In the genomic region with DNA sequence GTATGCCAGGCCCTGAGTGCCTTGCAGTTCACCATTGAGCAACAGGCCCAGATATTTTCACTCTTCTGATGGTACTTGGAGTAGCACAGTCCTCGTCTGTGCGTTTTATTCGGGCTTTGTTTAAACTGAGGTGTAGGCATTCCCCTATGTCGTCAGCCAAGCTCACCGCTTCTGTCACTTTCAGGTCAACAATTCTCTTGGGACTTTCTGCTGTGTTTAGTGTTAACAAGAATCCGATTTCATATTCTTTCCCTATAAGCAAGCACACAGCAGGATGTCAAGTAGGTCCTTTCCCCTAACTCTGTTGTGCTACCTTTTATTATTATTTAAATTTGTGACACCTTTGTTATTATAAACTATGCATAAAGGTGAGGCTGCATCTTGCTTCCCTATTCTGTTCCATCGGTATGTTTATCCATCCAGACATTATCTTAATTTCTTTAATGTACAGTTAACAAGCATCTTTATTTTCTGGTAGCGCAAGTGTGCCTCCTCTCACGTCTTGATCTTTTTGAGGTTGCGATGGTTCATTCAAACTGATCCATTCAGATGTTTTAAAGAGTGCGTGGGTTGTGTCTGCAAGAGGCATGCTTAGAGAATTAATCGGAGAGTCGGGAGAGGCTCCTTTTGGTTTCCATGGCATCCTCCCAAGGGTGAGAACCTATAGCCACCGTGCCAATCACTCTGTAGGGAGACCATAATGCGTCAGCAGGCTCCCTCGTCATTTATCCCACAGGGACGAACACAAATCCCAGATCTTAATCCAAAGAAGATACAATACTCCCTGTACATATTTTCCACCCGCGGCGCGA, we compare ENCODE assay signal across 8 mouse cellular contexts. TPM values are rescaled to one million over a fixed set of nuclear protein-coding genes. Genes with fewer than 3 reads are reported as not detected.
A peak's percentile ranks its signal among the peaks of the same experiment; 100 is the strongest.
DNase-seq lines count a peak whose midpoint lies in the region; ATAC-seq and TF ChIP-seq lines count a peak whose summit lies in the region.

No protein-coding gene starts in this region.

- intact Hi-C loops in heart, postnatal 10 days (cut with DNase I): no loop called here

- ATAC-seq in heart, embryonic 15.5 days (replicated peaks; ENCODE audit: insufficient number of reproducible peaks, insufficient read depth, low FRiP score, low read depth): no peak
- ATAC-seq in erythroid progenitor cell, adult 5-6 weeks (replicated peaks; ENCODE audit: low FRiP score, poor library complexity, severe bottlenecking): peak; percentile 20
- no peak for ATAC-seq in liver, embryonic 13.5 days (ENCODE audit: low read depth)
- ATAC-seq in stomach, postnatal 0 days (ENCODE audit: low FRiP score, low TSS enrichment): no peak

- no peaks in the 10 kb centered on the region for H3K9me3 ChIP-seq in heart, embryonic 15.5 days (replicated peaks)
- H3K9me3 ChIP-seq in ES-Bruce4 (replicated peaks; ENCODE audit: control insufficient read depth, insufficient read depth, low read length, poor library complexity, severe bottlenecking): no peaks in the 10 kb centered on the region
- no peaks in the 10 kb centered on the region for H3K9me3 ChIP-seq in liver, embryonic 13.5 days (replicated peaks)
- no peaks in the 10 kb centered on the region for H3K9me3 ChIP-seq in stomach, postnatal 0 days (ENCODE audit: control insufficient read depth, low read length)

- DNase-seq in heart, postnatal 10 days: no peak
- DNase-seq in liver, embryonic 13.5 days: no peak
- DNase-seq in stomach, postnatal 0 days (ENCODE audit: low spot score): no peak
- DNase-seq in gastrocnemius, adult 8-10 months (ENCODE audit: low spot score in 2 of 2): no peak
- DNase-seq in adrenal gland, adult 8-10 months: no peak

- peaks cover 13% of the 10 kb centered on the region for H3K4me1 ChIP-seq in heart, embryonic 15.5 days (replicated peaks)
- no peaks in the 10 kb centered on the region for H3K4me1 ChIP-seq in ES-Bruce4 (ENCODE audit: control insufficient read depth, insufficient read depth, low read length)
- H3K4me1 ChIP-seq in liver, embryonic 13.5 days (replicated peaks): peaks cover 45% of the 10 kb centered on the region
- H3K4me1 ChIP-seq in stomach, postnatal 0 days (replicated peaks; ENCODE audit: control insufficient read depth, insufficient read depth): 0 out of 2 replicates have a peak, but pooled peaks cover 2% of the 10 kb centered on the region

- no peaks in the 10 kb centered on the region for H3K36me3 ChIP-seq in heart, embryonic 15.5 days
- peaks cover 11% of the 10 kb centered on the region for H3K36me3 ChIP-seq in ES-Bruce4 (ENCODE audit: control insufficient read depth, insufficient read depth, low read length, poor library complexity, severe bottlenecking)
- 0 out of 2 replicates have a peak, but pooled peaks cover 6% of the 10 kb centered on the region for H3K36me3 ChIP-seq in liver, embryonic 13.5 days
- H3K36me3 ChIP-seq in stomach, postnatal 0 days (ENCODE audit: control insufficient read depth, insufficient read depth, low read length): no peaks in the 10 kb centered on the region

- H3K27me3 ChIP-seq in heart, embryonic 15.5 days: no peaks in the 10 kb centered on the region
- H3K27me3 ChIP-seq in ES-Bruce4 (ENCODE audit: control insufficient read depth, insufficient read depth, low read length, poor library complexity, severe bottlenecking): no peaks in the 10 kb centered on the region
- peaks cover 3% of the 10 kb centered on the region for H3K27me3 ChIP-seq in liver, embryonic 13.5 days
- H3K27me3 ChIP-seq in stomach, postnatal 0 days (ENCODE audit: control insufficient read depth, insufficient read depth, low read length): no peaks in the 10 kb centered on the region

- no peak for TF ChIP-seq CTCF in ES-Bruce4 (IDR thresholded peaks at IDR 0.05; ENCODE audit: low read depth, low read length)
- TF ChIP-seq CTCF in stomach, postnatal 0 days (IDR thresholded peaks at IDR 0.05; ENCODE audit: low read depth): no peak

- H3K4me3 ChIP-seq in heart, embryonic 15.5 days: peak overlapping the region; percentile 79
- H3K4me3 ChIP-seq in ES-Bruce4 (ENCODE audit: low read depth, low read length): peak overlapping the region; percentile 83
- peak overlapping the region; percentile 89 for H3K4me3 ChIP-seq in liver, embryonic 13.5 days (replicated peaks)
- peak overlapping the region; percentile 74 for H3K4me3 ChIP-seq in stomach, postnatal 0 days (ENCODE audit: low read depth, low read length)

- H3K4me2 ChIP-seq in heart, embryonic 15.5 days: peak overlapping the region; percentile 85
- peak overlapping the region; percentile 81 for H3K4me2 ChIP-seq in liver, embryonic 13.5 days
- H3K4me2 ChIP-seq in stomach, postnatal 0 days (replicated peaks; ENCODE audit: low read depth): peak overlapping the region; percentile 54

- peak; percentile 3 for TF ChIP-seq POLR2A in ES-Bruce4 (IDR thresholded peaks at IDR 0.05; ENCODE audit: insufficient read depth, low read length)

- TF ChIP-seq EP300 in ES-Bruce4 (IDR thresholded peaks at IDR 0.05; ENCODE audit: insufficient read depth, low read depth, low read length): no peak
- no peak for TF ChIP-seq EP300 in stomach, postnatal 0 days (optimal IDR thresholded peaks at IDR 0.05)

- H3K9ac ChIP-seq in heart, embryonic 15.5 days: peak overlapping the region; percentile 61
- peak overlapping the region; percentile 88 for H3K9ac ChIP-seq in ES-Bruce4 (ENCODE audit: low read depth, poor library complexity, severe bottlenecking)
- H3K9ac ChIP-seq in liver, embryonic 13.5 days: peak overlapping the region; percentile 80
- peak overlapping the region; percentile 32 for H3K9ac ChIP-seq in stomach, postnatal 0 days (ENCODE audit: low read length)

- peak overlapping the region; percentile 89 for H3K27ac ChIP-seq in heart, embryonic 15.5 days
- H3K27ac ChIP-seq in ES-Bruce4 (ENCODE audit: insufficient read depth, low read length): peak overlapping the region; percentile 73
- H3K27ac ChIP-seq in liver, embryonic 13.5 days: peak overlapping the region; percentile 96
- peak overlapping the region; percentile 77 for H3K27ac ChIP-seq in stomach, postnatal 0 days (replicated peaks)

- WGBS in heart, embryonic 15.5 days: 20% methylated on average over 21 of the region's 21 CpGs
- WGBS in liver, embryonic 13.5 days (ENCODE audit: insufficient replicate concordance): 31% methylated on average over 21 of the region's 21 CpGs
- WGBS in stomach, postnatal 0 days: 20% methylated on average over 21 of the region's 21 CpGs

RNA-seq across cellular contexts. Expression of gene Abi3, which starts 15.6 kb away (rescaled TPM):
- 13.0 and 22.0 TPM in 2 replicates for polyA plus RNA-seq in heart, embryonic 15.5 days (2015; fragmentation: Nextera tagmentation; extraction: Ambion mirVana)
- total RNA-seq in heart, postnatal 10 days (2021): 10 to 100 TPM; 16.2 to 21.1 TPM
- polyA plus RNA-seq in ES-Bruce4 (2011; ENCODE audit: insufficient read depth, insufficient read length, low read depth, missing spikeins): 1.1 and 1.3 TPM in 2 replicates
- 2.1 and 4.7 TPM in 2 replicates for total RNA-seq in erythroid progenitor cell, adult 5-6 weeks (2015; ENCODE audit: low replicate concordance)
- total RNA-seq in erythroid progenitor cell, adult 5-6 weeks (2017; ENCODE audit: low replicate concordance): 2.3 and 16.0 TPM in 2 replicates
- polyA plus RNA-seq in liver, embryonic 13.5 days (2015; fragmentation: Nextera tagmentation; extraction: Ambion mirVana): 5.8 and 6.3 TPM in 2 replicates
- 3.6 and 4.2 TPM in 2 replicates for polyA plus RNA-seq in stomach, postnatal 0 days (2015; fragmentation: Nextera tagmentation; extraction: Ambion mirVana)
- total RNA-seq in gastrocnemius, adult 8-10 months (2022): 1 to 10 TPM in 3 of 4 experiments, under 1 TPM in 1; 0.77 to 2.2 (median 1.5) TPM
- total RNA-seq in adrenal gland, adult 8-10 months (2022): 10 to 100 TPM in 3 of 4 experiments, 1 to 10 TPM in 1; 8.9 to 14.3 (median 12.2) TPM

RNA-seq across cellular contexts. Expression of gene Gngt2, which starts 20.9 kb away (rescaled TPM):
- polyA plus RNA-seq in heart, embryonic 15.5 days (2015; fragmentation: Nextera tagmentation; extraction: Ambion mirVana): 29.4 and 31.8 TPM in 2 replicates
- total RNA-seq in heart, postnatal 10 days (2021): 10 to 100 TPM; 24.7 to 26.0 TPM
- polyA plus RNA-seq in ES-Bruce4 (2011; ENCODE audit: insufficient read depth, insufficient read length, low read depth, missing spikeins): 7.9 and 9.4 TPM in 2 replicates
- total RNA-seq in erythroid progenitor cell, adult 5-6 weeks (2015; ENCODE audit: low replicate concordance): 26.3 and 28.1 TPM in 2 replicates
- 14.6 and 20.5 TPM in 2 replicates for total RNA-seq in erythroid progenitor cell, adult 5-6 weeks (2017; ENCODE audit: low replicate concordance)
- 13.8 and 15.3 TPM in 2 replicates for polyA plus RNA-seq in liver, embryonic 13.5 days (2015; fragmentation: Nextera tagmentation; extraction: Ambion mirVana)
- polyA plus RNA-seq in stomach, postnatal 0 days (2015; fragmentation: Nextera tagmentation; extraction: Ambion mirVana): 11.1 and 12.5 TPM in 2 replicates
- total RNA-seq in gastrocnemius, adult 8-10 months (2022): 1 to 10 TPM; 2.3 to 4.0 (median 2.8) TPM
- 10 to 100 TPM; 14.7 to 19.0 (median 17.1) TPM for total RNA-seq in adrenal gland, adult 8-10 months (2022)

RNA-seq across cellular contexts. Expression of gene Phospho1, which starts 33.6 kb away (rescaled TPM):
- 4.5 and 5.3 TPM in 2 replicates for polyA plus RNA-seq in heart, embryonic 15.5 days (2015; fragmentation: Nextera tagmentation; extraction: Ambion mirVana)
- total RNA-seq in heart, postnatal 10 days (2021): 100 to 1,000 TPM; 129 to 148 TPM
- polyA plus RNA-seq in ES-Bruce4 (2011; ENCODE audit: insufficient read depth, insufficient read length, low read depth, missing spikeins): 5.8 and 6.5 TPM in 2 replicates
- total RNA-seq in erythroid progenitor cell, adult 5-6 weeks (2015; ENCODE audit: low replicate concordance): 10.1 and 12.6 TPM in 2 replicates
- 18.6 TPM in 1 of 2 replicates, not detected in the other for total RNA-seq in erythroid progenitor cell, adult 5-6 weeks (2017; ENCODE audit: low replicate concordance)
- 5.2 and 6.2 TPM in 2 replicates for polyA plus RNA-seq in liver, embryonic 13.5 days (2015; fragmentation: Nextera tagmentation; extraction: Ambion mirVana)
- polyA plus RNA-seq in stomach, postnatal 0 days (2015; fragmentation: Nextera tagmentation; extraction: Ambion mirVana): 0.40 and 0.45 TPM in 2 replicates
- 100 to 1,000 TPM; 341 to 419 (median 369) TPM for total RNA-seq in gastrocnemius, adult 8-10 months (2022)
- total RNA-seq in adrenal gland, adult 8-10 months (2022): 100 to 1,000 TPM in 2 of 4 experiments, 10 to 100 TPM in 2; 61.9 to 148 (median 104) TPM

RNA-seq across cellular contexts. Expression of gene B4galnt2, which starts 56.8 kb away (rescaled TPM):
- polyA plus RNA-seq in heart, embryonic 15.5 days (2015; fragmentation: Nextera tagmentation; extraction: Ambion mirVana): 0.23 and 1.4 TPM in 2 replicates
- total RNA-seq in heart, postnatal 10 days (2021): not detected
- 3.1 and 4.5 TPM in 2 replicates for polyA plus RNA-seq in ES-Bruce4 (2011; ENCODE audit: insufficient read depth, insufficient read length, low read depth, missing spikeins)
- total RNA-seq in erythroid progenitor cell, adult 5-6 weeks (2015; ENCODE audit: low replicate concordance): not detected in 2 replicates
- not detected in 2 replicates for total RNA-seq in erythroid progenitor cell, adult 5-6 weeks (2017; ENCODE audit: low replicate concordance)
- polyA plus RNA-seq in liver, embryonic 13.5 days (2015; fragmentation: Nextera tagmentation; extraction: Ambion mirVana): 0.13 and 0.27 TPM in 2 replicates
- 3.6 and 4.6 TPM in 2 replicates for polyA plus RNA-seq in stomach, postnatal 0 days (2015; fragmentation: Nextera tagmentation; extraction: Ambion mirVana)
- total RNA-seq in gastrocnemius, adult 8-10 months (2022): not detected
- not detected for total RNA-seq in adrenal gland, adult 8-10 months (2022)

Comparison
In these comparisons a context has a peak if more than half of its experiments do, and no peak if none do; other contexts are left out.
1. H3K9ac ChIP-seq: peak in every context shown above with its lines; median percentile 88 in ES-Bruce4; 80 in liver, embryonic 13.5 days; 61 in heart, embryonic 15.5 days; 32 in stomach, postnatal 0 days.